ENCODE assay signal across 8 mouse cellular contexts in the genomic region with DNA sequence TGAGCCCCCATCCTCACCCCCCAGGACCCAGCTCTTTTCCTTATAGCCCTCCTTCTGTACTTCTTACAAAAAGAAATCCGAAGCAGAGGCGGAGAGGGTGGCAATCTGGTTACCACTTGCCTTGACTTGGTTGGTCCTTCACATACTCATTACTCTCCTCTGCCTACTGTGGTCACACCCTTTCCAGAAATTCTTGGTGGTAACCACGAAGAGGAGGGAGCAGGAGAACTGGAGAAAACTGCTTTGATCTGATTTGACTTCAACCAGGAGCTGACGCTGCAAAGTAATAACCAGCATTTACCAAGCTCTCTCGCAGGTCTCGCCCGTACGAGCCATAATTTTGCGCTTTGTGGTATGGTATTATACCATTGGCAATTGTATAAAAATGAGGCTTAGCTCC. TPM values are rescaled to one million over a fixed set of nuclear protein-coding genes. Genes with fewer than 3 reads are reported as not detected.
DNase-seq lines count a peak whose midpoint lies in the region; ATAC-seq and TF ChIP-seq lines count a peak whose summit lies in the region.

No protein-coding gene starts in this region.

- H3K4me2 ChIP-seq in kidney, embryonic 16.5 days (replicated peaks; ENCODE audit: low read depth, low read length) = peak overlapping the region; percentile 67
- H3K4me2 ChIP-seq in hindbrain, embryonic 13.5 days = peak overlapping the region; percentile 75
- H3K4me2 ChIP-seq in midbrain, embryonic 15.5 days = peak overlapping the region; percentile 73

- 42% methylated on average over 9 of the region's 9 CpGs for WGBS in kidney, embryonic 16.5 days
- WGBS in hindbrain, embryonic 13.5 days = 63% methylated on average over 9 of the region's 9 CpGs
- WGBS in midbrain, embryonic 15.5 days = 64% methylated on average over 9 of the region's 9 CpGs

- H3K27me3 ChIP-seq in kidney, embryonic 16.5 days (ENCODE audit: insufficient read depth, low read length) = no peaks in the 10 kb centered on the region
- no peaks in the 10 kb centered on the region for H3K27me3 ChIP-seq in hindbrain, embryonic 13.5 days
- no peaks in the 10 kb centered on the region for H3K27me3 ChIP-seq in midbrain, embryonic 15.5 days (replicated peaks)

- peak overlapping the region; percentile 89 for H3K9ac ChIP-seq in kidney, embryonic 16.5 days (replicated peaks; ENCODE audit: low read length)
- H3K9ac ChIP-seq in hindbrain, embryonic 13.5 days = peak overlapping the region; percentile 80
- H3K9ac ChIP-seq in midbrain, embryonic 15.5 days = peak overlapping the region; percentile 88; the same call in 1 of the 2 replicates

- no peak for DNase-seq in kidney, adult 11 months
- DNase-seq in urinary bladder, adult 18-20 months (ENCODE audit: low spot score in 2 of 2) = no peak
- DNase-seq in spleen, adult 12 weeks (ENCODE audit: low spot score) = no peak
- DNase-seq in layer of hippocampus, postnatal 14 days (ENCODE audit: low spot score in 2 of 2) = no peak

- ATAC-seq in kidney, embryonic 16.5 days (ENCODE audit: low FRiP score, low TSS enrichment) = 0 out of 2 replicates have a peak, but pooled peaks have one; percentile 17
- no peak for ATAC-seq in hindbrain, embryonic 13.5 days (ENCODE audit: low FRiP score)
- no peak for ATAC-seq in midbrain, embryonic 15.5 days (replicated peaks)

- H3K9me3 ChIP-seq in kidney, embryonic 16.5 days (ENCODE audit: low read length) = no peaks in the 10 kb centered on the region
- H3K9me3 ChIP-seq in hindbrain, embryonic 13.5 days = no peaks in the 10 kb centered on the region
- no peaks in the 10 kb centered on the region for H3K9me3 ChIP-seq in midbrain, embryonic 15.5 days

- TF ChIP-seq CTCF in bone marrow macrophage, adult 2 months (IDR thresholded peaks at IDR 0.05; ENCODE audit: low read depth, low read length) = no peak

- TF ChIP-seq POLR2A in bone marrow macrophage, adult 2 months (IDR thresholded peaks at IDR 0.05; ENCODE audit: borderline replicate concordance, low read depth, low read length) = no peak

- peak overlapping the region; percentile 90 for H3K4me3 ChIP-seq in kidney, embryonic 16.5 days (ENCODE audit: low read length)
- H3K4me3 ChIP-seq in bone marrow macrophage, adult 2 months (ENCODE audit: insufficient read depth, low read length) = peak overlapping the region; percentile 88
- peak overlapping the region; percentile 90 for H3K4me3 ChIP-seq in hindbrain, embryonic 13.5 days
- H3K4me3 ChIP-seq in midbrain, embryonic 15.5 days = peak overlapping the region; percentile 99

- peaks cover 23% of the 10 kb centered on the region for H3K36me3 ChIP-seq in kidney, embryonic 16.5 days (ENCODE audit: insufficient read depth, low read length)
- peaks cover 30% of the 10 kb centered on the region for H3K36me3 ChIP-seq in hindbrain, embryonic 13.5 days
- H3K36me3 ChIP-seq in midbrain, embryonic 15.5 days (replicated peaks) = 0 out of 2 replicates have a peak, but pooled peaks cover 3% of the 10 kb centered on the region

- H3K27ac ChIP-seq in kidney, embryonic 16.5 days (ENCODE audit: low read length) = peak overlapping the region; percentile 98
- peak overlapping the region; percentile 66 for H3K27ac ChIP-seq in bone marrow macrophage, adult 2 months (ENCODE audit: insufficient read depth, low read depth, low read length)
- peak overlapping the region; percentile 89 for H3K27ac ChIP-seq in hindbrain, embryonic 13.5 days
- H3K27ac ChIP-seq in midbrain, embryonic 15.5 days = peak overlapping the region; percentile 89

- H3K4me1 ChIP-seq in kidney, embryonic 16.5 days (ENCODE audit: insufficient read depth, low read length) = peaks cover 20% of the 10 kb centered on the region
- peaks cover 7% of the 10 kb centered on the region for H3K4me1 ChIP-seq in bone marrow macrophage, adult 2 months (ENCODE audit: control insufficient read depth, insufficient read depth, low read length)
- H3K4me1 ChIP-seq in hindbrain, embryonic 13.5 days (replicated peaks) = peaks cover 19% of the 10 kb centered on the region
- H3K4me1 ChIP-seq in midbrain, embryonic 15.5 days = peaks cover 19% of the 10 kb centered on the region

RNA-seq across cellular contexts. Expression of gene Pigw, which starts 0.9 kb away (rescaled TPM):
- 3.8 and 4.3 TPM in 2 replicates for polyA plus RNA-seq in kidney, embryonic 16.5 days (2015; fragmentation: Nextera tagmentation; extraction: Ambion mirVana)
- 2.6 and 4.0 TPM in 2 replicates for polyA plus RNA-seq in bone marrow macrophage, adult 2 months (2012; ENCODE audit: insufficient read depth, insufficient read length, missing spikeins)
- 2.1 and 2.3 TPM in 2 replicates for polyA plus RNA-seq in hindbrain, embryonic 13.5 days (2015; fragmentation: Nextera tagmentation; extraction: Ambion mirVana)
- 2.3 and 2.5 TPM in 2 replicates for polyA plus RNA-seq in midbrain, embryonic 15.5 days (2015; fragmentation: Nextera tagmentation; extraction: Ambion mirVana)
- total RNA-seq in layer of hippocampus, postnatal 14 days (2021) = 1 to 10 TPM; 7.3 to 8.7 TPM

RNA-seq across cellular contexts. Expression of gene Myo19, which starts 1.0 kb away (rescaled TPM):
- polyA plus RNA-seq in kidney, embryonic 16.5 days (2015; fragmentation: Nextera tagmentation; extraction: Ambion mirVana) = 11.8 and 13.9 TPM in 2 replicates
- 1.9 and 2.3 TPM in 2 replicates for polyA plus RNA-seq in bone marrow macrophage, adult 2 months (2012; ENCODE audit: insufficient read depth, insufficient read length, missing spikeins)
- polyA plus RNA-seq in hindbrain, embryonic 13.5 days (2015; fragmentation: Nextera tagmentation; extraction: Ambion mirVana) = 5.1 and 6.7 TPM in 2 replicates
- 6.0 and 7.2 TPM in 2 replicates for polyA plus RNA-seq in midbrain, embryonic 15.5 days (2015; fragmentation: Nextera tagmentation; extraction: Ambion mirVana)
- total RNA-seq in layer of hippocampus, postnatal 14 days (2021) = 10 to 100 TPM; 10.1 to 12.2 TPM

RNA-seq across cellular contexts. Expression of gene Ggnbp2, which starts 10.4 kb away (rescaled TPM):
- 62.6 and 63.3 TPM in 2 replicates for polyA plus RNA-seq in kidney, embryonic 16.5 days (2015; fragmentation: Nextera tagmentation; extraction: Ambion mirVana)
- 88.5 and 105 TPM in 2 replicates for polyA plus RNA-seq in bone marrow macrophage, adult 2 months (2012; ENCODE audit: insufficient read depth, insufficient read length, missing spikeins)
- 70.9 and 74.4 TPM in 2 replicates for polyA plus RNA-seq in hindbrain, embryonic 13.5 days (2015; fragmentation: Nextera tagmentation; extraction: Ambion mirVana)
- 71.8 and 72.8 TPM in 2 replicates for polyA plus RNA-seq in midbrain, embryonic 15.5 days (2015; fragmentation: Nextera tagmentation; extraction: Ambion mirVana)
- 10 to 100 TPM; 77.0 to 79.0 TPM for total RNA-seq in layer of hippocampus, postnatal 14 days (2021)

RNA-seq across cellular contexts. Expression of gene Znhit3, which starts 35.2 kb away (rescaled TPM):
- polyA plus RNA-seq in kidney, embryonic 16.5 days (2015; fragmentation: Nextera tagmentation; extraction: Ambion mirVana) = 57.6 and 61.6 TPM in 2 replicates
- polyA plus RNA-seq in bone marrow macrophage, adult 2 months (2012; ENCODE audit: insufficient read depth, insufficient read length, missing spikeins) = 12.1 and 15.0 TPM in 2 replicates
- 64.0 and 69.1 TPM in 2 replicates for polyA plus RNA-seq in hindbrain, embryonic 13.5 days (2015; fragmentation: Nextera tagmentation; extraction: Ambion mirVana)
- polyA plus RNA-seq in midbrain, embryonic 15.5 days (2015; fragmentation: Nextera tagmentation; extraction: Ambion mirVana) = 61.8 and 62.8 TPM in 2 replicates
- 10 to 100 TPM; 27.0 to 29.6 TPM for total RNA-seq in layer of hippocampus, postnatal 14 days (2021)

RNA-seq across cellular contexts. Expression of gene Dhrs11, which starts 52.2 kb away (rescaled TPM):
- polyA plus RNA-seq in kidney, embryonic 16.5 days (2015; fragmentation: Nextera tagmentation; extraction: Ambion mirVana) = 13.1 and 14.9 TPM in 2 replicates
- 16.3 and 16.8 TPM in 2 replicates for polyA plus RNA-seq in bone marrow macrophage, adult 2 months (2012; ENCODE audit: insufficient read depth, insufficient read length, missing spikeins)
- 6.3 and 7.2 TPM in 2 replicates for polyA plus RNA-seq in hindbrain, embryonic 13.5 days (2015; fragmentation: Nextera tagmentation; extraction: Ambion mirVana)
- polyA plus RNA-seq in midbrain, embryonic 15.5 days (2015; fragmentation: Nextera tagmentation; extraction: Ambion mirVana) = 6.6 and 8.7 TPM in 2 replicates
- 1 to 10 TPM; 7.1 to 7.4 TPM for total RNA-seq in layer of hippocampus, postnatal 14 days (2021)
